Mouse (Mus musculus) activated CD4-positive, CD25-positive, alpha-beta regulatory T cell, adult 4 months (primary cell): Measurements from ENCODE around the gene Stk38. TPM values are rescaled to one million over a fixed set of nuclear protein-coding genes. Genes with fewer than 3 reads are reported as not detected.

Experiments used
- ATAC-seq: one replicate; pipeline ENCODE4 v1.8.0; 2017
- polyA plus RNA-seq, 2 experiments: library from polyadenylated mRNA; unstranded; fragments of 100-300 nt; shearing (Covaris generic); gene quantifications; one replicate each; pipeline ENCODE4 v1.2.1; 2017

Stk38 gene
- polyA plus RNA-seq, 2 experiments from 2014 or later = 196 to 222 TPM

DNA sequence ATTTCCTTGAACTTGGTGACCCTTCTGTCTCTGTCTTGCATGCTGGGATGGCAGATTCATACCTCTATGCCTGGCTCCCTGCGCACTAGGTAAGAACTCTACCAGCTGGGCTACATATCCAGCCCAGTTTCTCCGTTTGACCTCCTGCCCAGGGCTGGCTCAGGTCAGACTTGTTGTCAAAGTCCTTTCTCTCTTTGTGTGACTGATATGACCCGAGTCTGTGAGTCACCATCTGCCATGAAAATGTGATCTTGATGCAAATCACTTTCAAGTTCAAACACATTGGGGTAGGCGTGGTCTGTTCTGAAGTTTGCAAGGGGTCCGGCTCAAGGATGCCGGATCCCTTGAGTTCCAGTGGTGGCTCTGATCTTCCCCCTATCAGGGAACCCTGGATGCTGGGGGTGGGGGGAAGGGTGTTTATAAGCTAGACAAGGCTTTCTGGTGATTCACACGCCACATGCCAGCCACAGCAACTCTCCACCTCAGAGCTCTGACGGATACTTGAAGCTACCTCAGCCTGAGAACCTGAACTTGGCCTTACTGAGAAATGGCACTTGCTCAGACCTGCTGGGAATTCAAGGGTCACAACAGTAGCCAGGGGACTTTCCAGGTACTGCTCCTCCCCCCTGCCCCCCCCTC lies 82.7 kb downstream of the Stk38 start:
- ATAC-seq = no peak

DNA sequence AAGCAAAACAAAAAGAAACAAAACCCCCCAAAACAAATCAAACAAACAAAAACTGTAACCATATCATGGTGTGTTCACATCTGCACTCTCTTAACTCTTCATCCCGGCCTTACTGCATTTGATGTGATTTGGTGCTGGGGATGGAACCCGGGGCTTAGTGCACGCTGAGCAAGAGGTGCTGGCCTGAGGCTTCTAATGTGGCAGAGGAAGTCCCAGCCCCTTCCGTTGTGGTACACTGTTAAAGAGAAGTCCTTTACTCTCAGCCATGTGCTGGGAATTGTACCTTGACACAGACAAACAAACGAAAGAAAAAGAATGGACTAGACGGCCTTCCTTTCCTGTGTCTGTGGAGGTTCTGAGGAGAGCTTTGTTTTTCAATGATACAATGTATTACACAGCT lies 85.7 kb downstream of the Stk38 start:
- no peak for ATAC-seq

DNA sequence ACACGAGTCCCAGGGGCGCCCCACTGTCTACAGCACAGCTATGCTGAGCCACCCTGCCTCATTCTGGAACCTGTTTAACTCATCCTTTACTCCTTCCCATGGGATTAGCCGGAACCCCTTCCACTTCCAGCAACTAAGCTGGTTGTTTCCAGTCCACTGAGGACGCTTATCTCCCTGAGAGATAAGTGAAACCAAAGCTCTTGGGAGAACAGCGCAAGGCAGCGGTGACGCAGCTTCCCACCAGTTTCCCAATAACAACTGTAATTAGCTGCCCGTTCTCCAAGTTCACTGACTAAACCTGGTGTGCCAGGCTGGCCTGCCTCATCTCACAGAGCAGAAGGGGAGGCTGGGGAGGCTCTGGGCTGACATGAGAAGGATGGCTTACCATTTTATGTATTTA lies 86.7 kb downstream of the Stk38 start:
- ATAC-seq = no peak

Other genes starting within 250 kb of the Stk38 start
- gene Mapk13, start 238.7 kb downstream of the Stk38 start, polyA plus RNA-seq = not detected
- gene Brpf3, start 206.9 kb downstream of the Stk38 start, polyA plus RNA-seq = 1 to 10 TPM; 2.4 to 5.5 TPM
- gene Pnpla1, start 149.6 kb downstream of the Stk38 start, polyA plus RNA-seq = not detected
- gene 4930539E08Rik, start 92.7 kb downstream of the Stk38 start, polyA plus RNA-seq = 1 to 10 TPM; 1.5 to 1.6 TPM
- under 1 TPM in 1 of 2 experiments, not detected in 1; 0.77 TPM for gene Pxt1, start 64.2 kb downstream of the Stk38 start, polyA plus RNA-seq
- 10 to 100 TPM; 32.0 to 47.5 TPM for gene Kctd20, start 56.0 kb downstream of the Stk38 start, polyA plus RNA-seq
- gene Srsf3, start 24.6 kb upstream of the Stk38 start, polyA plus RNA-seq = 100 to 1,000 TPM; 265 to 364 TPM
- 10 to 100 TPM in 1 of 2 experiments, 1 to 10 TPM in 1; 7.5 to 12.1 TPM for gene Cdkn1a, start 83.0 kb upstream of the Stk38 start, polyA plus RNA-seq
- gene Rab44, start 106.2 kb upstream of the Stk38 start, polyA plus RNA-seq = not detected
- 1 to 10 TPM; 1.5 to 1.6 TPM for gene Cpne5, start 230.2 kb upstream of the Stk38 start, polyA plus RNA-seq